Mouse (Mus musculus) lung, postnatal 0 days (tissue): Measurements from ENCODE around the gene Insyn1. TPM values are rescaled to one million over a fixed set of nuclear protein-coding genes. Genes with fewer than 3 reads are reported as not detected.

Experiments
- ATAC-seq: fragments of 200-750 bp; cut with Nextera tagmentation; 2 replicates; pipeline ENCODE4 v1.8.0; 2017; ENCODE audit warnings: moderate library complexity
- DNase-seq: peaks from one replicate; pipeline ENCODE4 v3.0.0-alpha.2; 2016; ENCODE audit warnings: low spot score
- H3K27ac ChIP-seq: fragments of 300-500 bp; sonication (generic); 2 replicates; pipeline ENCODE4 v1.5.1; 2014; ENCODE audit warnings: antibody characterized with exemption, mild to moderate bottlenecking, low read length, mixed read lengths
- H3K27me3 ChIP-seq: fragments of 300-500 bp; sonication (generic); replicated peaks from 2 replicates; pipeline ENCODE4 v1.6.1; 2014; ENCODE audit warnings: low read length, mixed read lengths; ENCODE audit not compliant: insufficient read depth
- H3K36me3 ChIP-seq: fragments of 300-500 bp; sonication (generic); 2 replicates; pipeline ENCODE4 v1.6.1; 2014; ENCODE audit warnings: low read length, mixed read lengths; ENCODE audit not compliant: insufficient read depth
- H3K4me1 ChIP-seq: fragments of 300-500 bp; sonication (generic); 2 replicates; pipeline ENCODE4 v1.6.1; 2014; ENCODE audit warnings: antibody characterized with exemption, low read depth, low read length, mixed read lengths; ENCODE audit not compliant: insufficient read depth
- H3K4me2 ChIP-seq: fragments of 300-500 bp; sonication (generic); replicated peaks from 2 replicates; pipeline ENCODE4 v1.6.1; 2014; ENCODE audit warnings: low read depth, mild to moderate bottlenecking, low read length, moderate library complexity, mixed read lengths
- H3K4me3 ChIP-seq: fragments of 300-500 bp; sonication (generic); 2 replicates; pipeline ENCODE4 v1.5.1; 2014; ENCODE audit warnings: low read depth, low read length
- H3K9ac ChIP-seq: fragments of 300-500 bp; sonication (generic); replicated peaks from 2 replicates; pipeline ENCODE4 v1.6.1; 2014; ENCODE audit warnings: low read depth, mild to moderate bottlenecking
- H3K9me3 ChIP-seq: fragments of 300-500 bp; sonication (generic); 2 replicates; pipeline ENCODE4 v1.6.1; 2016; ENCODE audit warnings: low read length, mixed read lengths
- CTCF ChIP-seq: IDR thresholded peaks from 2 replicates; pipeline ENCODE4 v1.5.1; 2016; ENCODE audit warnings: antibody characterized with exemption, mild to moderate bottlenecking
- EP300 ChIP-seq: IDR thresholded peaks from 2 replicates; pipeline ENCODE4 v1.6.1; 2016; ENCODE audit warnings: antibody characterized with exemption, mild to moderate bottlenecking, control low read depth
- WGBS: fragments of 180-500 bp; shearing (Covaris S2); extraction: QIAGEN DNeasy Blood & Tissue Kit; methylation state at CpG from one replicate; pipeline ENCODE4 v1.1.7; 2014; 5-methylcytosine and 5-hydroxymethylcytosine counted together
- polyA plus RNA-seq: library from polyadenylated mRNA; unstranded; fragments of >200 nt; fragmentation: Nextera tagmentation; extraction: Ambion mirVana; gene quantifications from 2 replicates; pipeline ENCODE4 v1.2.1, GENCODE M21; 2015

The Insyn1 gene
- polyA plus RNA-seq, 1 experiment from 2014 or later = 1.2 TPM

DNA sequence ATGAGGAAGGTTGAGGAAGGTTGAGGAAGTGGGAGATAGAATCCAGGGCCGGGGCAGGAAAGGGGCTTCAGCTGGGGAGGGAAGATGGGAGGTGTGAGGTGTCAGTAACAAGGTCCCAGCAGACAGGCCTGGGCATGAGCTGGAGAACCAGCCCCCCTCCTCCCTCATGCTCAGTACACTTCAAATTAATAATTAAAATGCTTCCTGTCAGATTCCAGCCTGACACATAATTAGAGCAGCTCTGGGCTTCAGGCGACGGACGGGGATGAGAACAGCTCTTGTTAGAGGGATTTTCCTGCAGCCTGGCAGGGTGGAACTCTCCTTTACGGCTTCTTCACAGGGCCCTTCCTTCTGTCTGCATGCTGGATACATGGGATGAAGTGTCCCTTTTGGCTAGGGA is 25.3 kb downstream of the Insyn1 start:
- no peak for ATAC-seq
- Histone ChIP-seq H3K4me1 (no peaks in the 10 kb centered on the region), H3K27ac (no peak overlapping the region)

DNA sequence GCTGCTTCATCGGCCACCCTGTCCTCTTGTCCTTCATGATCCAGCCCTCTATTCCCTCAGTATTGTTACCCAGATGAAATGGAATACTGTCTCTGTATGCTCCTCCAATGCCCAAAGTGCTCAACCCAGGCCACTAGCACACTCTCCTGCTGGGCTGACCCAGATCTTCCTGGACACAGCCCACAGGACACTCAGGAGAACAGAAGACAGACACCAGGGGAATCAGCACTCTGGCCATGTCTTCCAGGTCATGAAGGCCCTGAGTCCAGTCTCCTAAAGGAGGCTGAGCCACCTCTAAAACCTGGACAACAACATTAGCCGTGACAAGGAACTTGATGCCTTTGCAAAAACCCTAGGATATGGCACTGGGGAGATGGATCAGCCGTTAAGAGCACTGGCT is 28.1 kb downstream of the Insyn1 start:
- TF ChIP-seq EP300 (no peak), CTCF (no peak)
- WGBS = 80% methylated on average over 3 of the region's 3 CpGs
- no peaks in the 10 kb centered on the region for H3K27me3 ChIP-seq
- no peak for ATAC-seq
- H3K9ac ChIP-seq = no peak overlapping the region
- no peaks in the 10 kb centered on the region for H3K9me3 ChIP-seq
- DNase-seq = no peak
- no peak overlapping the region for H3K27ac ChIP-seq
- no peak overlapping the region for H3K4me2 ChIP-seq
- no peaks in the 10 kb centered on the region for H3K36me3 ChIP-seq
- H3K4me1 ChIP-seq = no peaks in the 10 kb centered on the region
- H3K4me3 ChIP-seq = no peak overlapping the region

More for the DNA sequence above, 25.3 kb downstream of the Insyn1 start:
- H3K9me3 ChIP-seq = no peaks in the 10 kb centered on the region
- H3K27me3 ChIP-seq = no peaks in the 10 kb centered on the region
- TF ChIP-seq CTCF = no peak
- no peak for TF ChIP-seq EP300
- no peak for DNase-seq
- no peaks in the 10 kb centered on the region for H3K36me3 ChIP-seq
- no peak overlapping the region for H3K9ac ChIP-seq
- H3K4me3 ChIP-seq = no peak overlapping the region
- no peak overlapping the region for H3K4me2 ChIP-seq
- WGBS = 37% methylated on average over 5 of the region's 5 CpGs

DNA sequence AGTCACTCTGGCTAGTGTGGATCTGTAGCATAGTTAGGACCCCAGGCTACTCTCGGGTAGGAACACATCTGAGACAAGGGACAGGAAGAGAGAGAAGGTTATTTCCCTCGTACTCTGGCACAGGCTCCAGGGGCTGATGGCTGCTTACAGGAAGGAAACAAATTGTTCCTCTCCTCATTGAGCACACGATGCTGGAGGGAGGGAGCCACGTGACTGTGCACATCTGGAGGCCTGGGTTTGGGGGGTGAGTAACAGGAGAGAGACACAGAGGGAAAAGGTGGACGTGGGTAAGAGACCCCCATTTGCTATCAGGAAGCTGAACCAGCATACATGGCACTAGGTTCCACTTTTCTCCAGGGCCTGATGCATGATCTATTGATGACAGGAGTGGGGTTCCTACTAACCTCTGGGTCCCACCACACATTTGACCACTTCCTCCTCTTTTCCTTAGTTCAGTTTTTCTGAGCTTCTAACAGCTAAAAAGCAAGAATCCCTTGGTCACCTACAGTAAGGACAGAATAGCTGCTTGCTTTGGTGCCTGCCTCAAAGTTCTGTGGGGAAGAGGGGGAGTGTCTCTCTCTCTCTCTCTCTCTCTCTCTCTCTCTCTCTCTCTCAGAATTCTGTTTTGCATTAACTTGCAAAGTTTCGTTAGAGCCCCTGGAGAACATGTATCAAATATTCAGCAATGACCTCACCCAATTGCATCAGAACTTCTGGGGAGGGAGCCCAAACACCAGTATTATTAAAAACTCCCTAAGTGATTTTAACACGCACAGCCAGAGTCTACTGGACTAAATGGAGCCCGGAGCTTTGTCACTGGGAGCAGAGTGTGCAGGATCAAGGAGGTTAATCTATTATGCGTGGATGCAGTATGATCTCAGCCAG is 29.7 kb downstream of the Insyn1 start:
- Histone ChIP-seq H3K4me3 (no peak overlapping the region), H3K9me3 (no peaks in the 10 kb centered on the region), H3K36me3 (no peaks in the 10 kb centered on the region), H3K27me3 (no peaks in the 10 kb centered on the region), H3K4me1 (no peaks in the 10 kb centered on the region), H3K27ac (no peak overlapping the region), H3K4me2 (no peak overlapping the region), H3K9ac (no peak overlapping the region)
- no peak for ATAC-seq
- 37% methylated on average over 9 of the region's 9 CpGs for WGBS
- no peak for DNase-seq
- TF ChIP-seq CTCF = no peak
- no peak for TF ChIP-seq EP300

DNA sequence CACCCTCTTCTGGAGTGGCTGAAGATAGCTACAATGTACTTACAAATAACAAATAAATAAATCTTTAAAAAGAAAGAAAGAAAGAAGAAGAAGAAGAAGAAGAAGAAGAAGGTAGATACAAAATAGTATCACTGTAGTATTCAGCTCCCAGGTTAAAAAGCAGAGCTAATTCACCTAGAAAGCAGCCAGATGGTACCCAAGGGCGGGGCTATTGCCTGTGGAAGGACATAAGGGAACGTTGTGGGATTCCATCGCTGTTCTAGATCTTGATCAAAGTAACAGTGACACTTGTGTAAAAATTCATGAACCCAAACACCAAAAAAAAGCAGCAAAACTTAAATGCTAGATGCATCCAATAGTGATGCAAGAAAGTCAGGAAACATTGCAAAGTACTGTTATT is 31.6 kb downstream of the Insyn1 start:
- ATAC-seq = no peak
- whole genome bisulfite sequencing = 70% methylated on average over 3 of the region's 3 CpGs

DNA sequence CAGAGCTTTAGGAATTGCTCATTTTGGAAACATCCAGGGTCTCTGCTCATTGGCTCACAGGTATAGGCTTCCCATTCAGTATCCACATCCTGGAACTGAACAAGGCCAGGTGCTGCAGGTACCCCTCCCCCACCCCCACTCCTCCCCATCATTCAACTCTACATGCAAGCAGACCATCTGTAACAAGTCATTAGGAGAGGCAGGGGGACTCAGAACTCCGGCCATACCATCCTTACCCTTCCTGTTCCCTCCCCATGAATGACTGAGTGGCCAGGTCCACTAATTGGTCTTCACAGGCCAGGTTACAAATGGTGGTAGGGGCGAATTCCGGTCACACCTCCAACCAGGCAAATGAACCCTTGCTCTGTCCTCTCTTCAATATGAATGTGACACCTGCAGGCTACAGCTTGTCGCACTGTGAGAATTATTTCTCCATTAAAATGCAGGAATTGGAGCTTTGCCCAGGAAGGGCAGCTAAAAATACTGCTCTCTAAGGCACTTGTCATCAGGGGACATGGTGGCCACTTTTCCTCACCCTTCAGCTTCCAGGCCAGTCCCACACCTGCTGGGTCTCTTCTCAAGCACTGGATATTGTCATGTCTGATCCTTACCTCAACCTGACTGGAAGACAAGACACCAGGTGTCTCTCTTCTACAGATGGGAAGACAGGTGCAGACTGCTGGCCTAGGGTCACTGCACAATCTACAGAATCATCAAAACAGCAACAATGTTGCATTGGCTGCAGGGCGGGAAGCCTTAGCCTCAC is 32.6 kb downstream of the Insyn1 start:
- Histone ChIP-seq H3K9ac (no peak overlapping the region), H3K9me3 (no peaks in the 10 kb centered on the region), H3K27me3 (no peaks in the 10 kb centered on the region), H3K27ac (no peak overlapping the region), H3K36me3 (no peaks in the 10 kb centered on the region), H3K4me3 (no peak overlapping the region), H3K4me2 (no peak overlapping the region), H3K4me1 (no peaks in the 10 kb centered on the region)
- no peak for ATAC-seq
- 69% methylated on average over 5 of the region's 5 CpGs for WGBS
- DNase-seq = no peak
- no peak for TF ChIP-seq EP300
- TF ChIP-seq CTCF = no peak

More for the DNA sequence above, 31.6 kb downstream of the Insyn1 start:
- DNase-seq = no peak
- Histone ChIP-seq H3K9ac (no peak overlapping the region), H3K4me3 (no peak overlapping the region), H3K36me3 (no peaks in the 10 kb centered on the region), H3K27me3 (no peaks in the 10 kb centered on the region), H3K4me2 (no peak overlapping the region), H3K27ac (no peak overlapping the region), H3K9me3 (no peaks in the 10 kb centered on the region), H3K4me1 (no peaks in the 10 kb centered on the region)
- TF ChIP-seq EP300 (no peak), CTCF (no peak)

DNA sequence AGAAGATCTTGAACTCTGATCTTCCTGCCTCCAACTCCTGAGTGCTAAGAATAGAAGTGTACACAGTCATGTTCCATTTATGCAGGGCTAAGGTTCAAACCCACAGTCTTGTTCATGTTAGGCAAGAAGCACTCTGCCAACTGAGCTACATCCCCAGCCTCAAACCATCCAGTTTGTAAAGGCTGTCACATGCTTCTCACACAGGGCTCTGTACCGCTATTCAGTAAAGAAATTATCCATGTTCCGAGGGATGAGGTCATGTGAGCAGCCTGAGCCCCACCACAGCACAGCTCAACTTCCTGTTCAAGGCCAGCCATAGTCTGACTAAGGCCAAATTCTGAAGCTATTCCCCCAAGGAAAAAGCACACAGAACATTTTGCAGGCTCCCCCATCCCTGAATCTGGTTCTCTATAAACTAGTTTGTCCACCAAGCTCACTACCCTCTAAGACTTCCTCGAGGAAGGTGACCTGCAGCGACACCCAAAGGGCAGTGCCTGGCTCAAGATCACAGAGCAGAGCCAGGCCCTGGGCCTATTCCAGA is 33.5 kb downstream of the Insyn1 start:
- no peak; the same call in 1 of the 2 replicates for ATAC-seq
- Histone ChIP-seq H3K27me3 (no peaks in the 10 kb centered on the region), H3K4me3 (no peak overlapping the region), H3K27ac (no peak overlapping the region), H3K4me2 (no peak overlapping the region), H3K9ac (no peak overlapping the region), H3K4me1 (no peaks in the 10 kb centered on the region), H3K9me3 (no peaks in the 10 kb centered on the region), H3K36me3 (no peaks in the 10 kb centered on the region)
- 36% methylated on average over 4 of the region's 4 CpGs for WGBS
- TF ChIP-seq EP300 (no peak), CTCF (no peak)
- DNase-seq = no peak
